Mouse (Mus musculus): ENCODE data around the gene Acad12. TPM values are rescaled to one million over a fixed set of nuclear protein-coding genes. Genes with fewer than 3 reads are reported as not detected.

Acad12 gene
- polyA plus RNA-seq, 1 experiment = 5.8 TPM

GRCm38 (mm10) chr5:121585005-121585404 is 33.7 kb downstream of the Acad12 start:
- peak overlapping the region; percentile 27; the same call in 1 of the 2 replicates for H3K27ac ChIP-seq (ENCODE audit: insufficient read depth, low read length)
- TF ChIP-seq POLR2A (IDR thresholded peaks at IDR 0.05; ENCODE audit: insufficient read depth, low read length) (no peak), EP300 (IDR thresholded peaks at IDR 0.05; ENCODE audit: insufficient read depth, low read depth, low read length) (no peak), CTCF (IDR thresholded peaks at IDR 0.05; ENCODE audit: low read depth, low read length) (no peak)
- H3K36me3 ChIP-seq (ENCODE audit: control insufficient read depth, insufficient read depth, low read length, poor library complexity, severe bottlenecking) = no peaks in the 10 kb centered on the region
- H3K9me3 ChIP-seq (replicated peaks; ENCODE audit: control insufficient read depth, insufficient read depth, low read length, poor library complexity, severe bottlenecking) = no peaks in the 10 kb centered on the region
- no peak overlapping the region for H3K4me3 ChIP-seq (ENCODE audit: low read depth, low read length)
- H3K9ac ChIP-seq (ENCODE audit: low read depth, poor library complexity, severe bottlenecking) = no peak overlapping the region
- no peaks in the 10 kb centered on the region for H3K27me3 ChIP-seq (ENCODE audit: control insufficient read depth, insufficient read depth, low read length, poor library complexity, severe bottlenecking)
- H3K4me1 ChIP-seq (ENCODE audit: control insufficient read depth, insufficient read depth, low read length) = peaks cover 7% of the 10 kb centered on the region

- no peaks in the 10 kb centered on the region for H3K27me3 ChIP-seq (ENCODE audit: control insufficient read depth, insufficient read depth, low read length, poor library complexity, severe bottlenecking)
- no peaks in the 10 kb centered on the region for H3K9me3 ChIP-seq (replicated peaks; ENCODE audit: control insufficient read depth, insufficient read depth, low read length, poor library complexity, severe bottlenecking)
- peak overlapping the region; percentile 89 for H3K27ac ChIP-seq (ENCODE audit: insufficient read depth, low read length)
- peaks cover 3% of the 10 kb centered on the region; the same call in 1 of the 2 replicates for H3K36me3 ChIP-seq (ENCODE audit: control insufficient read depth, insufficient read depth, low read length, poor library complexity, severe bottlenecking)
- TF ChIP-seq CTCF (IDR thresholded peaks at IDR 0.05; ENCODE audit: low read depth, low read length) (peak; percentile 79), POLR2A (IDR thresholded peaks at IDR 0.05; ENCODE audit: insufficient read depth, low read length) (no peak), EP300 (IDR thresholded peaks at IDR 0.05; ENCODE audit: insufficient read depth, low read depth, low read length) (peak; percentile 65; the same call in 1 of the 2 replicates)
- H3K9ac ChIP-seq (ENCODE audit: low read depth, poor library complexity, severe bottlenecking) = 0 out of 2 replicates have a peak overlapping the region, but pooled peaks have one; percentile 18
- H3K4me3 ChIP-seq (ENCODE audit: low read depth, low read length) = 0 out of 2 replicates have a peak overlapping the region, but pooled peaks have one; percentile 3
- H3K4me1 ChIP-seq (ENCODE audit: control insufficient read depth, insufficient read depth, low read length) = peaks cover 7% of the 10 kb centered on the region
Observed at GRCm38 (mm10) chr5:121583765-121584501, 34.8 kb downstream of the Acad12 start.

GRCm38 (mm10) chr5:121581945-121582344 is 36.8 kb downstream of the Acad12 start:
- no peaks in the 10 kb centered on the region for H3K27me3 ChIP-seq (ENCODE audit: control insufficient read depth, insufficient read depth, low read length, poor library complexity, severe bottlenecking)
- no peaks in the 10 kb centered on the region for H3K9me3 ChIP-seq (replicated peaks; ENCODE audit: control insufficient read depth, insufficient read depth, low read length, poor library complexity, severe bottlenecking)
- H3K36me3 ChIP-seq (ENCODE audit: control insufficient read depth, insufficient read depth, low read length, poor library complexity, severe bottlenecking) = peaks cover 10% of the 10 kb centered on the region
- no peak for TF ChIP-seq EP300 (IDR thresholded peaks at IDR 0.05; ENCODE audit: insufficient read depth, low read depth, low read length)
- no peak for TF ChIP-seq POLR2A (IDR thresholded peaks at IDR 0.05; ENCODE audit: insufficient read depth, low read length)
- TF ChIP-seq CTCF (IDR thresholded peaks at IDR 0.05; ENCODE audit: low read depth, low read length) = no peak
- H3K27ac ChIP-seq (ENCODE audit: insufficient read depth, low read length) = peak overlapping the region; percentile 22; the same call in 1 of the 2 replicates
- no peak overlapping the region for H3K4me3 ChIP-seq (ENCODE audit: low read depth, low read length)
- H3K4me1 ChIP-seq (ENCODE audit: control insufficient read depth, insufficient read depth, low read length) = peaks cover 6% of the 10 kb centered on the region
- H3K9ac ChIP-seq (ENCODE audit: low read depth, poor library complexity, severe bottlenecking) = no peak overlapping the region

GRCm38 (mm10) chr5:121576927-121577488 is 41.7 kb downstream of the Acad12 start:
- Histone ChIP-seq H3K27me3 (ENCODE audit: control insufficient read depth, insufficient read depth, low read length, poor library complexity, severe bottlenecking) (no peaks in the 10 kb centered on the region), H3K36me3 (ENCODE audit: control insufficient read depth, insufficient read depth, low read length, poor library complexity, severe bottlenecking) (peaks cover 13% of the 10 kb centered on the region), H3K27ac (ENCODE audit: insufficient read depth, low read length) (no peak overlapping the region), H3K9ac (ENCODE audit: low read depth, poor library complexity, severe bottlenecking) (no peak overlapping the region), H3K4me1 (ENCODE audit: control insufficient read depth, insufficient read depth, low read length) (no peaks in the 10 kb centered on the region), H3K4me3 (ENCODE audit: low read depth, low read length) (no peak overlapping the region), H3K9me3 (replicated peaks; ENCODE audit: control insufficient read depth, insufficient read depth, low read length, poor library complexity, severe bottlenecking) (no peaks in the 10 kb centered on the region)
- TF ChIP-seq CTCF (IDR thresholded peaks at IDR 0.05; ENCODE audit: low read depth, low read length) (no peak), EP300 (IDR thresholded peaks at IDR 0.05; ENCODE audit: insufficient read depth, low read depth, low read length) (no peak), POLR2A (IDR thresholded peaks at IDR 0.05; ENCODE audit: insufficient read depth, low read length) (no peak)

- H3K36me3 ChIP-seq (ENCODE audit: control insufficient read depth, insufficient read depth, low read length, poor library complexity, severe bottlenecking) = peaks cover 13% of the 10 kb centered on the region
- no peaks in the 10 kb centered on the region for H3K9me3 ChIP-seq (replicated peaks; ENCODE audit: control insufficient read depth, insufficient read depth, low read length, poor library complexity, severe bottlenecking)
- H3K4me3 ChIP-seq (ENCODE audit: low read depth, low read length) = no peak overlapping the region
- no peak overlapping the region for H3K9ac ChIP-seq (ENCODE audit: low read depth, poor library complexity, severe bottlenecking)
- no peaks in the 10 kb centered on the region for H3K27me3 ChIP-seq (ENCODE audit: control insufficient read depth, insufficient read depth, low read length, poor library complexity, severe bottlenecking)
- no peak for TF ChIP-seq CTCF (IDR thresholded peaks at IDR 0.05; ENCODE audit: low read depth, low read length)
- TF ChIP-seq EP300 (IDR thresholded peaks at IDR 0.05; ENCODE audit: insufficient read depth, low read depth, low read length) = no peak
- no peak for TF ChIP-seq POLR2A (IDR thresholded peaks at IDR 0.05; ENCODE audit: insufficient read depth, low read length)
- H3K27ac ChIP-seq (ENCODE audit: insufficient read depth, low read length) = no peak overlapping the region
- H3K4me1 ChIP-seq (ENCODE audit: control insufficient read depth, insufficient read depth, low read length) = no peaks in the 10 kb centered on the region
Observed at GRCm38 (mm10) chr5:121575867-121576266, 42.9 kb downstream of the Acad12 start.

- Histone ChIP-seq H3K4me3 (ENCODE audit: low read depth, low read length) (no peak overlapping the region), H3K4me1 (ENCODE audit: control insufficient read depth, insufficient read depth, low read length) (no peaks in the 10 kb centered on the region), H3K27me3 (ENCODE audit: control insufficient read depth, insufficient read depth, low read length, poor library complexity, severe bottlenecking) (no peaks in the 10 kb centered on the region), H3K36me3 (ENCODE audit: control insufficient read depth, insufficient read depth, low read length, poor library complexity, severe bottlenecking) (peaks cover 18% of the 10 kb centered on the region), H3K9me3 (replicated peaks; ENCODE audit: control insufficient read depth, insufficient read depth, low read length, poor library complexity, severe bottlenecking) (no peaks in the 10 kb centered on the region), H3K27ac (ENCODE audit: insufficient read depth, low read length) (no peak overlapping the region), H3K9ac (ENCODE audit: low read depth, poor library complexity, severe bottlenecking) (no peak overlapping the region)
- no peak for TF ChIP-seq CTCF (IDR thresholded peaks at IDR 0.05; ENCODE audit: low read depth, low read length)
- no peak for TF ChIP-seq POLR2A (IDR thresholded peaks at IDR 0.05; ENCODE audit: insufficient read depth, low read length)
- TF ChIP-seq EP300 (IDR thresholded peaks at IDR 0.05; ENCODE audit: insufficient read depth, low read depth, low read length) = no peak
Observed at GRCm38 (mm10) chr5:121574145-121574544, 44.6 kb downstream of the Acad12 start.
